Comparison of ENCODE assay signal across 16 mouse cellular contexts in genomic region chr2:173152436-173153151, GRCm38 (mm10). TPM values are rescaled to one million over a fixed set of nuclear protein-coding genes. Genes with fewer than 3 reads are reported as not detected.
DNase-seq lines count a peak whose midpoint lies in the region; ATAC-seq and TF ChIP-seq lines count a peak whose summit lies in the region.
"Had no signal": no experiment of that assay in that cellular context is flagged by ENCODE, and none has a peak within 500 bp of the region (broad histone marks: within the 10 kb centered on the region; RNA-seq: fewer than 3 reads in every experiment).

TSS of gene Pck1 (plus strand) at chr2:173153048.

- no peaks in the 10 kb centered on the region for H3K9me3 ChIP-seq in lung, postnatal 0 days (ENCODE audit: low read length)
- H3K9me3 ChIP-seq in intestine, embryonic 16.5 days (ENCODE audit: control insufficient read depth, low read length), result no peaks in the 10 kb centered on the region
- no peaks in the 10 kb centered on the region for H3K9me3 ChIP-seq in stomach, postnatal 0 days (ENCODE audit: control insufficient read depth, low read length)
- no peaks in the 10 kb centered on the region for H3K9me3 ChIP-seq in forebrain, embryonic 14.5 days (replicated peaks; ENCODE audit: control insufficient read depth, low read length)
- H3K9me3 ChIP-seq: embryonic facial prominence, embryonic 12.5 days; hindbrain, embryonic 10.5 days had no signal

- no peak within 1 kb of the TSS for H3K27ac ChIP-seq in lung, postnatal 0 days (ENCODE audit: low read length)
- H3K27ac ChIP-seq in intestine, embryonic 16.5 days (ENCODE audit: low read length), result peak within 1 kb of the TSS; percentile 75
- H3K27ac ChIP-seq in stomach, postnatal 0 days (replicated peaks), result no peak within 1 kb of the TSS
- H3K27ac ChIP-seq in forebrain, embryonic 14.5 days (ENCODE audit: low read depth, low read length), result no peak within 1 kb of the TSS
- H3K27ac ChIP-seq: embryonic facial prominence, embryonic 12.5 days; hindbrain, embryonic 10.5 days; left cerebral cortex, adult 2 months; macrophage had no signal

- no peak within 1 kb of the TSS for H3K4me3 ChIP-seq in lung, postnatal 0 days (ENCODE audit: low read depth, low read length)
- peak within 1 kb of the TSS; percentile 31 for H3K4me3 ChIP-seq in intestine, embryonic 16.5 days (ENCODE audit: low read length)
- no peak within 1 kb of the TSS for H3K4me3 ChIP-seq in stomach, postnatal 0 days (ENCODE audit: low read depth, low read length)
- no peak within 1 kb of the TSS for H3K4me3 ChIP-seq in forebrain, embryonic 14.5 days (ENCODE audit: low read depth, low read length)
- H3K4me3 ChIP-seq: embryonic facial prominence, embryonic 12.5 days; hindbrain, embryonic 10.5 days; left cerebral cortex, adult 2 months; myocyte had no signal

- H3K4me1 ChIP-seq in lung, postnatal 0 days (ENCODE audit: insufficient read depth, low read depth, low read length), result no peaks in the 10 kb centered on the region
- H3K4me1 ChIP-seq in intestine, embryonic 16.5 days (ENCODE audit: control insufficient read depth, insufficient read depth, low read length), result peaks cover 33% of the 10 kb centered on the region
- no peaks in the 10 kb centered on the region for H3K4me1 ChIP-seq in stomach, postnatal 0 days (replicated peaks; ENCODE audit: control insufficient read depth, insufficient read depth)
- H3K4me1 ChIP-seq in forebrain, embryonic 14.5 days (ENCODE audit: control insufficient read depth, insufficient read depth, low read length), result no peaks in the 10 kb centered on the region
- H3K4me1 ChIP-seq: embryonic facial prominence, embryonic 12.5 days; hindbrain, embryonic 10.5 days had no signal

- peak; percentile 38; the same call in 1 of the 2 replicates for ATAC-seq in lung, postnatal 0 days
- ATAC-seq in intestine, embryonic 16.5 days, result peak; percentile 93
- peak; percentile 79 for ATAC-seq in stomach, postnatal 0 days (ENCODE audit: low FRiP score, low TSS enrichment)
- no peak for ATAC-seq in forebrain, embryonic 14.5 days
- ATAC-seq: forebrain, postnatal 0 days had no signal

- no peak for DNase-seq in lung, postnatal 0 days (ENCODE audit: low spot score)
- DNase-seq in lung, adult 18-20 months, result no peak
- DNase-seq in kidney, postnatal 4 days, result peak; percentile 74 to 82
- peak; percentile 73 for DNase-seq in stomach, postnatal 0 days (ENCODE audit: low spot score)
- no peak for DNase-seq in urinary bladder, adult 18-20 months (ENCODE audit: low spot score in 2 of 2)
- DNase-seq in forebrain, embryonic 14.5 days (ENCODE audit: low spot score), result no peak
- DNase-seq in layer of hippocampus, postnatal 14 days (ENCODE audit: low spot score in 2 of 2), result no peak
- DNase-seq: cerebellum, adult 8-10 months; forebrain, postnatal 0 days; retina, postnatal 1 day had no signal

- H3K36me3 ChIP-seq in lung, postnatal 0 days (ENCODE audit: insufficient read depth, low read length), result no peaks in the 10 kb centered on the region
- H3K36me3 ChIP-seq in intestine, embryonic 16.5 days (ENCODE audit: control insufficient read depth, insufficient read depth, low read length), result no peaks in the 10 kb centered on the region
- H3K36me3 ChIP-seq in stomach, postnatal 0 days (ENCODE audit: control insufficient read depth, insufficient read depth, low read length), result no peaks in the 10 kb centered on the region
- H3K36me3 ChIP-seq in forebrain, embryonic 14.5 days (ENCODE audit: control insufficient read depth, insufficient read depth, low read length), result no peaks in the 10 kb centered on the region
- H3K36me3 ChIP-seq: embryonic facial prominence, embryonic 12.5 days; hindbrain, embryonic 10.5 days had no signal

- H3K9ac ChIP-seq in lung, postnatal 0 days (replicated peaks; ENCODE audit: low read depth), result no peak within 1 kb of the TSS
- peak within 1 kb of the TSS; percentile 56 for H3K9ac ChIP-seq in intestine, embryonic 16.5 days (ENCODE audit: low read depth, low read length)
- H3K9ac ChIP-seq in stomach, postnatal 0 days (ENCODE audit: low read length), result no peak within 1 kb of the TSS
- no peak within 1 kb of the TSS for H3K9ac ChIP-seq in forebrain, embryonic 14.5 days (ENCODE audit: low read length)
- H3K9ac ChIP-seq: embryonic facial prominence, embryonic 12.5 days; forebrain, postnatal 0 days had no signal

- H3K27me3 ChIP-seq in lung, postnatal 0 days (replicated peaks; ENCODE audit: insufficient read depth, low read length), result no peaks in the 10 kb centered on the region
- no peaks in the 10 kb centered on the region for H3K27me3 ChIP-seq in intestine, embryonic 16.5 days (replicated peaks; ENCODE audit: control insufficient read depth, insufficient read depth, low read length)
- no peaks in the 10 kb centered on the region for H3K27me3 ChIP-seq in stomach, postnatal 0 days (ENCODE audit: control insufficient read depth, insufficient read depth, low read length)
- no peaks in the 10 kb centered on the region for H3K27me3 ChIP-seq in forebrain, embryonic 14.5 days (replicated peaks; ENCODE audit: control insufficient read depth, insufficient read depth, low read length)
- H3K27me3 ChIP-seq: embryonic facial prominence, embryonic 12.5 days had no signal

- 52% methylated on average over 13 of the region's 13 CpGs for WGBS in lung, postnatal 0 days
- WGBS in intestine, embryonic 16.5 days, result 50% methylated on average over 13 of the region's 13 CpGs
- 53% methylated on average over 13 of the region's 13 CpGs for WGBS in stomach, postnatal 0 days
- WGBS in forebrain, embryonic 14.5 days, result 84% methylated on average over 13 of the region's 13 CpGs

- TF ChIP-seq EP300 in lung, postnatal 0 days (IDR thresholded peaks at IDR 0.05), result no peak
- no peak for TF ChIP-seq EP300 in stomach, postnatal 0 days (optimal IDR thresholded peaks at IDR 0.05)

- no peak for TF ChIP-seq CTCF in lung, postnatal 0 days (IDR thresholded peaks at IDR 0.05)
- TF ChIP-seq CTCF in stomach, postnatal 0 days (IDR thresholded peaks at IDR 0.05; ENCODE audit: low read depth), result no peak

- H3K4me2 ChIP-seq in lung, postnatal 0 days (replicated peaks; ENCODE audit: low read depth, low read length), result no peak within 1 kb of the TSS
- peak within 1 kb of the TSS; percentile 28 for H3K4me2 ChIP-seq in intestine, embryonic 16.5 days (ENCODE audit: low read depth, low read length)
- no peak within 1 kb of the TSS for H3K4me2 ChIP-seq in stomach, postnatal 0 days (replicated peaks; ENCODE audit: low read depth)
- no peak within 1 kb of the TSS for H3K4me2 ChIP-seq in forebrain, embryonic 14.5 days (ENCODE audit: low read length)
- H3K4me2 ChIP-seq: embryonic facial prominence, embryonic 12.5 days had no signal

RNA-seq across cellular contexts. Expression of gene Pck1, which starts in this region (rescaled TPM):
- 0.08 and 0.10 TPM in 2 replicates for polyA plus RNA-seq in lung, postnatal 0 days (2015; fragmentation: Nextera tagmentation; extraction: Ambion mirVana)
- polyA plus RNA-seq in intestine, embryonic 16.5 days (2015; fragmentation: Nextera tagmentation; extraction: Ambion mirVana), result 14.0 and 19.7 TPM in 2 replicates
- 0.59 and 0.70 TPM in 2 replicates for polyA plus RNA-seq in stomach, postnatal 0 days (2015; fragmentation: Nextera tagmentation; extraction: Ambion mirVana)
- polyA plus RNA-seq in forebrain, embryonic 14.5 days (2014; fragmentation: Nextera tagmentation; extraction: Ambion mirVana), result not detected in 2 replicates
- not detected for total RNA-seq in layer of hippocampus, postnatal 14 days (2021)
- total RNA-seq: forebrain, postnatal 0 days had no signal
- polyA plus RNA-seq: embryonic facial prominence, embryonic 12.5 days; forebrain, postnatal 0 days; hindbrain, embryonic 10.5 days; macrophage; myocyte had no signal

Comparison
In these comparisons a context has a peak if more than half of its experiments do, and no peak if none do; other contexts are left out.
1. Peak in ATAC-seq in lung, postnatal 0 days; RNA of the gene not detected or under 1 TPM.
2. Peak in DNase-seq and ATAC-seq in stomach, postnatal 0 days; RNA of the gene not detected or under 1 TPM.
3. DNase-seq: peak in kidney, postnatal 4 days (2 of 2); none in lung, postnatal 0 days (single experiment), lung, adult 18-20 months (0 of 2), urinary bladder, adult 18-20 months (0 of 2), forebrain, embryonic 14.5 days (single experiment) and layer of hippocampus, postnatal 14 days (0 of 2).